Mouse (Mus musculus) brain, embryonic 14.5 days (tissue): ENCODE results near the gene Efcc1. TPM values are rescaled to one million over a fixed set of nuclear protein-coding genes. Genes with fewer than 3 reads are reported as not detected.

Experiments used
- DNase-seq: peaks from one replicate; pipeline ENCODE4 v3.0.0-alpha.2; 2011; ENCODE audit warnings: low read depth
- CTCF ChIP-seq: fragments of 200-500 bp; IDR thresholded peaks from 2 replicates; pipeline ENCODE4 v1.5.1; 2012; ENCODE audit warnings: inconsistent platforms, mild to moderate bottlenecking, moderate library complexity, borderline replicate concordance; ENCODE audit not compliant: insufficient read depth, insufficient read length; ENCODE audit errors: extremely low read depth
- POLR2A ChIP-seq: fragments of 200-500 bp; IDR thresholded peaks from 2 replicates; pipeline ENCODE4 v1.6.1; 2012; ENCODE audit warnings: mild to moderate bottlenecking, inconsistent platforms, borderline replicate concordance; ENCODE audit not compliant: poor library complexity, insufficient read depth, insufficient read length, severe bottlenecking; ENCODE audit errors: extremely low read depth
- polyA plus RNA-seq: library from polyadenylated mRNA; depleted of rRNA; stranded (reverse); fragments of >200 nt; gene quantifications from 2 replicates; pipeline ENCODE4 v1.2.3, GENCODE M21; 2012

The Efcc1 gene
- polyA plus RNA-seq, 1 experiment, result 4.6 TPM

- TF ChIP-seq POLR2A (no peak), CTCF (no peak)
Measured at GRCm38 (mm10) chr6:87787108-87787890, 56.6 kb downstream of the Efcc1 start.

GRCm38 (mm10) chr6:87788266-87788895, 57.7 kb downstream of the Efcc1 start:
- DNase-seq, result no peak
- TF ChIP-seq CTCF (no peak), POLR2A (no peak)

More at GRCm38 (mm10) chr6:87787108-87787890, 56.6 kb downstream of the Efcc1 start:
- no peak for DNase-seq

GRCm38 (mm10) chr6:87788896-87789587, 58.4 kb downstream of the Efcc1 start:
- TF ChIP-seq POLR2A (no peak), CTCF (no peak)
- DNase-seq, result peak; percentile 72

GRCm38 (mm10) chr6:87789791-87790190, 59.1 kb downstream of the Efcc1 start:
- TF ChIP-seq POLR2A (no peak), CTCF (no peak)
- DNase-seq, result no peak

- no peak for DNase-seq
- TF ChIP-seq POLR2A, result no peak
- TF ChIP-seq CTCF, result no peak
Measured at GRCm38 (mm10) chr6:87790779-87791480, 60.3 kb downstream of the Efcc1 start.

GRCm38 (mm10) chr6:87791826-87792225, 61.2 kb downstream of the Efcc1 start:
- no peak for DNase-seq
- TF ChIP-seq POLR2A (no peak), CTCF (no peak)

GRCm38 (mm10) chr6:87793821-87794510, 63.3 kb downstream of the Efcc1 start:
- no peak for DNase-seq
- no peak for TF ChIP-seq CTCF
- no peak for TF ChIP-seq POLR2A

- TF ChIP-seq CTCF (no peak), POLR2A (no peak)
Measured at GRCm38 (mm10) chr6:87795385-87796150, 64.9 kb downstream of the Efcc1 start.

GRCm38 (mm10) chr6:87796251-87796880, 65.7 kb downstream of the Efcc1 start:
- TF ChIP-seq CTCF (no peak), POLR2A (no peak)
- no peak for DNase-seq

More at GRCm38 (mm10) chr6:87795385-87796150, 64.9 kb downstream of the Efcc1 start:
- DNase-seq, result no peak

GRCm38 (mm10) chr6:87797321-87797720, 66.7 kb downstream of the Efcc1 start:
- DNase-seq, result no peak
- no peak for TF ChIP-seq CTCF
- no peak for TF ChIP-seq POLR2A

GRCm38 (mm10) chr6:87799576-87799975, 68.9 kb downstream of the Efcc1 start:
- TF ChIP-seq CTCF (no peak), POLR2A (no peak)
- no peak for DNase-seq
